Mouse (Mus musculus) cerebellum, adult 9-10 months (tissue): ENCODE measurements around the gene Hspa13.
A peak's percentile ranks its signal among the peaks of the same experiment; 100 is the strongest.

Source experiments
- DNase-seq: peaks from one replicate; pipeline ENCODE4 v3.0.0; 2022

Gene Hspa13

GRCm38 (mm10) chr16:75766388-75767249 is at the start of gene Hspa13:
Hspa13 (minus strand) TSS chr16:75767104.
- peak; percentile 99 for DNase-seq

GRCm38 (mm10) chr16:75779271-75779670 is 12.4 kb upstream of the Hspa13 start:
- DNase-seq: peak; percentile 28

- no peak for DNase-seq
Measured at GRCm38 (mm10) chr16:75773222-75773621, 6.3 kb upstream of the Hspa13 start.

- DNase-seq: no peak
Measured at GRCm38 (mm10) chr16:75767250-75768002, 522 bp upstream of the Hspa13 start.

GRCm38 (mm10) chr16:75752876-75753275 is 14.0 kb downstream of the Hspa13 start:
- DNase-seq: no peak

GRCm38 (mm10) chr16:75750103-75750502 is 16.8 kb downstream of the Hspa13 start:
- no peak for DNase-seq

GRCm38 (mm10) chr16:75748926-75749325 is 18.0 kb downstream of the Hspa13 start:
- no peak for DNase-seq

- no peak for DNase-seq
Measured at GRCm38 (mm10) chr16:75744014-75744413, 22.9 kb downstream of the Hspa13 start.

GRCm38 (mm10) chr16:75717405-75718173 is 49.3 kb downstream of the Hspa13 start:
- no peak for DNase-seq

GRCm38 (mm10) chr16:75696176-75696575 is 70.7 kb downstream of the Hspa13 start:
- peak; percentile 49 for DNase-seq
